Mouse (Mus musculus) CH12.LX (cell line): ENCODE measurements around the gene Slc9a3r2. TPM values are rescaled to one million over a fixed set of nuclear protein-coding genes. Genes with fewer than 3 reads are reported as not detected.

ENCODE experiments used
- DNase-seq: peaks from one replicate; pipeline ENCODE4 v3.0.0-alpha.2; 2013; ENCODE audit errors: extremely low read depth
- H3K27ac ChIP-seq: 2 replicates; pipeline ENCODE4 v1.5.1; 2012; ENCODE audit warnings: low read depth, mild to moderate bottlenecking, control low read depth, moderate library complexity; ENCODE audit not compliant: insufficient read depth
- H3K27me3 ChIP-seq: replicated peaks from 2 replicates; pipeline ENCODE3; 2012; ENCODE audit warnings: inconsistent platforms
- H3K36me3 ChIP-seq, 2 experiments: replicated peaks in 1 of 2; 2 replicates each; pipeline versions ENCODE3 to v1.6.1; 2012; ENCODE audit warnings: inconsistent platforms in 1 of 2, low read length in 1 of 2, mild to moderate bottlenecking in 1 of 2, mixed read lengths in 1 of 2, moderate library complexity in 1 of 2; ENCODE audit not compliant: control insufficient read depth in 1 of 2, insufficient read depth in 1 of 2
- H3K4me1 ChIP-seq, 2 experiments: 2 replicates each; pipeline ENCODE4 v1.6.1; 2012; ENCODE audit warnings: inconsistent platforms in 1 of 2, moderate library complexity in 1 of 2; ENCODE audit not compliant: insufficient read depth in 2 of 2, control insufficient read depth in 1 of 2
- H3K4me2 ChIP-seq: 2 replicates; pipeline ENCODE4 v1.6.1; 2012; ENCODE audit warnings: low read depth, mild to moderate bottlenecking, control low read depth; ENCODE audit not compliant: poor library complexity, insufficient read depth, severe bottlenecking
- H3K4me3 ChIP-seq, 3 experiments: fragments of 150-350 bp in 1 of 3; sonication (generic) in 1 of 3; replicated peaks in 1 of 3; 2 replicates each; pipeline versions ENCODE3 to v1.5.1; 2011 to 2012; ENCODE audit warnings: low read depth in 2 of 3, low read length in 2 of 3, mild to moderate bottlenecking in 2 of 3, moderate library complexity in 2 of 3, control low read depth in 1 of 3, improper control_type of control experiment in 1 of 3, inconsistent platforms in 1 of 3, mixed read lengths in 1 of 3; ENCODE audit not compliant: poor library complexity in 1 of 3
- H3K79me2 ChIP-seq: replicated peaks from 2 replicates; pipeline ENCODE4 v1.6.1; 2012; ENCODE audit warnings: mild to moderate bottlenecking, moderate library complexity; ENCODE audit not compliant: control insufficient read depth, poor library complexity, insufficient read depth, severe bottlenecking; ENCODE audit errors: extremely low read depth
- H3K9ac ChIP-seq: 2 replicates; pipeline ENCODE4 v1.6.1; 2012; ENCODE audit warnings: low read depth, mild to moderate bottlenecking, control low read depth, moderate library complexity; ENCODE audit not compliant: insufficient read depth
- H3K9me3 ChIP-seq: replicated peaks from 2 replicates; pipeline ENCODE3; 2012; ENCODE audit warnings: low read length, inconsistent platforms, mixed read lengths
- BHLHE40 ChIP-seq: IDR thresholded peaks from 2 replicates; pipeline ENCODE4 v1.6.1; 2011; ENCODE audit warnings: mild to moderate bottlenecking, low read depth, low read length, improper control_type of control experiment
- CHD1 ChIP-seq: IDR thresholded peaks from 2 replicates; pipeline ENCODE4 v1.6.1; 2012; ENCODE audit warnings: low read depth, low read length, improper control_type of control experiment, inconsistent platforms
- CHD2 ChIP-seq: IDR thresholded peaks from 2 replicates; pipeline ENCODE4 v1.6.1; 2011; ENCODE audit warnings: low read length, improper control_type of control experiment
- CTCF ChIP-seq, 2 experiments: IDR thresholded peaks in 1 of 2; conservative IDR thresholded peaks in 1 of 2; 2 replicates each; pipeline ENCODE4 v1.5.1; 2011 to 2012; ENCODE audit warnings: low read depth in 2 of 2, low read length in 2 of 2, improper control_type of control experiment in 1 of 2, inconsistent platforms in 1 of 2, mild to moderate bottlenecking in 1 of 2, moderate library complexity in 1 of 2
- E2F4 ChIP-seq: IDR thresholded peaks from 2 replicates; pipeline ENCODE4 v1.6.1; 2011; ENCODE audit warnings: low read depth, low read length, improper control_type of control experiment; ENCODE audit not compliant: insufficient replicate concordance
- ELF1 ChIP-seq: IDR thresholded peaks from 2 replicates; pipeline ENCODE4 v1.6.1; 2014; ENCODE audit warnings: low read depth, mild to moderate bottlenecking, inconsistent platforms, low read length, improper control_type of control experiment
- ETS1 ChIP-seq: conservative IDR thresholded peaks from 2 replicates; pipeline ENCODE4 v1.6.1; 2012; ENCODE audit warnings: low read depth, mild to moderate bottlenecking, inconsistent platforms, low read length, improper control_type of control experiment, moderate library complexity
- GABPA ChIP-seq: IDR thresholded peaks from 2 replicates; pipeline ENCODE4 v1.6.1; 2012; ENCODE audit warnings: low read depth, low read length, improper control_type of control experiment, inconsistent platforms; ENCODE audit not compliant: insufficient replicate concordance
- JUND ChIP-seq: conservative IDR thresholded peaks from 2 replicates; pipeline ENCODE4 v1.6.1; 2011; ENCODE audit warnings: low read depth, low read length, improper control_type of control experiment
- KAT2A ChIP-seq: IDR thresholded peaks from 2 replicates; pipeline ENCODE4 v1.6.1; 2012; ENCODE audit warnings: low read length, improper control_type of control experiment, inconsistent platforms; ENCODE audit not compliant: insufficient replicate concordance
- MAX ChIP-seq: IDR thresholded peaks from 2 replicates; pipeline ENCODE4 v1.6.1; 2011; ENCODE audit warnings: low read length, improper control_type of control experiment
- MAZ ChIP-seq: IDR thresholded peaks from 2 replicates; pipeline ENCODE4 v1.6.1; 2012; ENCODE audit warnings: low read depth, mild to moderate bottlenecking, inconsistent platforms, low read length, improper control_type of control experiment, moderate library complexity
- MEF2A ChIP-seq: IDR thresholded peaks from 2 replicates; pipeline ENCODE4 v1.6.1; 2014; ENCODE audit warnings: low read depth, mild to moderate bottlenecking, inconsistent platforms, low read length, improper control_type of control experiment, borderline replicate concordance
- MXI1 ChIP-seq: IDR thresholded peaks from 2 replicates; pipeline ENCODE4 v1.6.1; 2011; ENCODE audit warnings: mild to moderate bottlenecking, low read depth, low read length, improper control_type of control experiment
- MYC ChIP-seq: IDR thresholded peaks from 2 replicates; pipeline ENCODE4 v1.6.1; 2011; ENCODE audit warnings: low read depth, mild to moderate bottlenecking, improper control_type of control experiment, low read length
- NRF1 ChIP-seq: IDR thresholded peaks from 2 replicates; pipeline ENCODE4 v1.6.1; 2014; ENCODE audit warnings: low read depth, mild to moderate bottlenecking, inconsistent platforms, low read length, improper control_type of control experiment, moderate library complexity
- PAX5 ChIP-seq: IDR thresholded peaks from 2 replicates; pipeline ENCODE4 v1.6.1; 2012; ENCODE audit warnings: low read length, inconsistent platforms, mixed read lengths
- RCOR1 ChIP-seq: conservative IDR thresholded peaks from 2 replicates; pipeline ENCODE4 v1.6.1; 2012; ENCODE audit warnings: low read depth, mild to moderate bottlenecking, inconsistent platforms, low read length, improper control_type of control experiment
- SMC3 ChIP-seq: IDR thresholded peaks from 2 replicates; pipeline ENCODE4 v1.6.1; 2011; ENCODE audit warnings: low read depth, low read length, improper control_type of control experiment
- TBP ChIP-seq: conservative IDR thresholded peaks from 2 replicates; pipeline ENCODE4 v1.6.1; 2011; ENCODE audit warnings: low read depth, low read length, improper control_type of control experiment
- UBTF ChIP-seq: IDR thresholded peaks from 2 replicates; pipeline ENCODE4 v1.6.1; 2012; ENCODE audit warnings: low read depth, mild to moderate bottlenecking, inconsistent platforms, low read length, improper control_type of control experiment, moderate library complexity
- USF1 ChIP-seq: IDR thresholded peaks from 2 replicates; pipeline ENCODE4 v1.6.1; 2014; ENCODE audit warnings: low read depth, mild to moderate bottlenecking, inconsistent platforms, low read length, improper control_type of control experiment
- ZC3H11A ChIP-seq: IDR thresholded peaks from 2 replicates; pipeline ENCODE4 v1.6.1; 2012; ENCODE audit warnings: low read depth, mild to moderate bottlenecking, inconsistent platforms, low read length, improper control_type of control experiment
- ZMIZ1 ChIP-seq: IDR thresholded peaks from 2 replicates; pipeline ENCODE4 v1.6.1; 2012; ENCODE audit warnings: low read depth, mild to moderate bottlenecking, inconsistent platforms, low read length, improper control_type of control experiment
- ZNF384 ChIP-seq: IDR thresholded peaks from 2 replicates; pipeline ENCODE4 v1.6.1; 2012; ENCODE audit warnings: low read depth, low read length, improper control_type of control experiment, inconsistent platforms
- dilution Hi-C: fragments of 300-500 bp; cut with MboI; formaldehyde crosslinking; loops from 2 replicates; pipeline ENCODE4 v1.14.3; 2020; ENCODE audit warnings: low sequenced_read_pairs; ENCODE audit not compliant: extremely low pct_unique_long_range_greater_than_20kb, extremely low pct_ligation_motif_present
- in situ Hi-C: fragments of 300-500 bp; cut with MboI; formaldehyde crosslinking; loops from 3 replicates; pipeline ENCODE4 v1.14.3; 2019; ENCODE audit warnings: low sequenced_read_pairs, low pct_ligation_motif_present, low pct_unique_long_range_greater_than_20kb, mixed read lengths
- polyA plus RNA-seq: library from polyadenylated mRNA; unstranded; fragments of >175 nt; gene quantifications from 2 replicates; pipeline ENCODE4 v1.2.1, GENCODE M21; 2012; ENCODE audit warnings: low read depth; ENCODE audit not compliant: insufficient read length
- total RNA-seq, 2 experiments: library from RNA; depleted of rRNA; stranded (reverse); fragments of 300-350 nt in 1 of 2; fragments of >200 nt in 1 of 2; gene quantifications; 2 replicates each; pipeline ENCODE4 v1.2.3; 2012 to 2014

Slc9a3r2 gene
- total and polyA plus RNA-seq, 3 experiments = 2.1 to 5.5 (median 4.8) TPM

- Histone ChIP-seq H3K4me1 (peaks cover 0 to 21% of the 10 kb centered on the region in 2 experiments; a peak in 2 of 4 replicates), H3K4me3 (no peak overlapping the region), H3K9ac (no peak overlapping the region), H3K79me2 (no peaks in the 10 kb centered on the region), H3K27ac (no peak overlapping the region), H3K36me3 (peaks cover 74 to 88% of the 10 kb centered on the region in 2 experiments), H3K27me3 (no peaks in the 10 kb centered on the region), H3K4me2 (no peak overlapping the region), H3K9me3 (no peaks in the 10 kb centered on the region)
- TF ChIP-seq MEF2A = no peak
- no peak for TF ChIP-seq CHD2
- TF ChIP-seq ELF1 = no peak
- no peak for TF ChIP-seq MXI1
- TF ChIP-seq E2F4 = no peak
- TF ChIP-seq ZMIZ1 = no peak
- TF ChIP-seq ETS1 = no peak
- TF ChIP-seq SMC3 = no peak
- no peak for TF ChIP-seq MYC
- TF ChIP-seq ZNF384 = no peak
- TF ChIP-seq BHLHE40 = no peak
- no peak for TF ChIP-seq NRF1
- TF ChIP-seq RCOR1 = no peak
- TF ChIP-seq PAX5 = no peak
- no peak for TF ChIP-seq MAX
- DNase-seq = no peak
- dilution Hi-C loops = no loop called here
- in situ Hi-C loops = no loop called here
Measured at GRCm38 (mm10) chr17:24591695-24592094, 58.4 kb downstream of the Slc9a3r2 start.

GRCm38 (mm10) chr17:24590943-24591342, 59.2 kb downstream of the Slc9a3r2 start:
- H3K79me2 ChIP-seq = no peaks in the 10 kb centered on the region
- no peak overlapping the region for H3K27ac ChIP-seq
- in situ Hi-C loops = no loop called here
- H3K27me3 ChIP-seq = no peaks in the 10 kb centered on the region
- H3K4me2 ChIP-seq = no peak overlapping the region
- H3K36me3 ChIP-seq = peaks cover 72 to 88% of the 10 kb centered on the region in 2 experiments
- peaks cover 0 to 28% of the 10 kb centered on the region in 2 experiments; a peak in 2 of 4 replicates for H3K4me1 ChIP-seq
- H3K9ac ChIP-seq = no peak overlapping the region
- TF ChIP-seq ZC3H11A (no peak), CHD2 (no peak), USF1 (no peak), MEF2A (no peak), JUND (no peak), CHD1 (no peak), ELF1 (no peak), GABPA (no peak), ZMIZ1 (no peak), UBTF (no peak), NRF1 (no peak), PAX5 (no peak), MAZ (no peak), KAT2A (no peak), CTCF (conservative IDR thresholded peaks at IDR 0.05 in 1 of 2, IDR thresholded peaks at IDR 0.05 in 1 of 2; ENCODE audit: low read depth in 2 of 2, low read length in 2 of 2) (no peak), MAX (no peak), BHLHE40 (no peak), TBP (no peak)
- H3K4me3 ChIP-seq = no peak overlapping the region
- no peak for DNase-seq
- H3K9me3 ChIP-seq = no peaks in the 10 kb centered on the region
- dilution Hi-C loops = no loop called here
